Mouse (Mus musculus) erythroid progenitor cell, adult 5-6 weeks (primary cell): ENCODE results near the gene Frmd5. TPM values are rescaled to one million over a fixed set of nuclear protein-coding genes. Genes with fewer than 3 reads are reported as not detected.

Experiments used
- ATAC-seq: replicated peaks from 2 replicates; pipeline ENCODE4 v1.8.0; 2016; ENCODE audit warnings: moderate number of reproducible peaks, mild to moderate bottlenecking, moderate TSS enrichment, inconsistent platforms; ENCODE audit not compliant: poor library complexity, low FRiP score, severe bottlenecking
- total RNA-seq, 2 experiments: library from RNA; stranded (forward) in 1 of 2; stranded (reverse) in 1 of 2; fragments of 150-400 nt in 1 of 2; fragments of 186-747, 209-891 nt in 1 of 2; gene quantifications; 2 replicates each; pipeline versions ENCODE4 v1.2.3 to v1.2.4; 2015 to 2017; ENCODE audit warnings: low replicate concordance in 2 of 2

Gene Frmd5
- total RNA-seq, 2 experiments from 2014 or later = not detected

GRCm38 (mm10) chr2:121642934-121643333, 164.0 kb downstream of the Frmd5 start:
- ATAC-seq = no peak

- no peak for ATAC-seq
Observed at GRCm38 (mm10) chr2:121632091-121632490, 174.8 kb downstream of the Frmd5 start.

DNA sequence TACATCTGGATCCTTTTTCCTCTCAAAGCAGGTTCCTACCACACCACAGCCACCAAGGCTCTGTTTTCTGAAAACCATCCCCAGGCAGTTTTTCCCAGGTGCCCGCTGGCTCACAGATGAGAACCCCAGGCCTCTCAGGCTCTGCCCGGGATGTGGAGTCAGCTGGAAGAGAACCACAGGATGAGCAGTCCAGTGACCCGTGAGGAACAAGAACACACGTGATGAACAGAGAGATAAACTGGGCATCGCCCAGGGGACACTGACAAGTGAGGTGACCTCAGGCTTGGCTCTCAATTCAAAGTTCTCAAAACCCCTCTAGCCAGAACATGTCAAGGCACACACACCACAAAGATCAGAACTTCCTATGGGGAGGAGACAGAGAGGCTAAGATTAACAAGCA, 176.6 kb downstream of the Frmd5 start:
- ATAC-seq = no peak

- no peak for ATAC-seq
Observed at GRCm38 (mm10) chr2:121628290-121628689, 178.6 kb downstream of the Frmd5 start.

DNA sequence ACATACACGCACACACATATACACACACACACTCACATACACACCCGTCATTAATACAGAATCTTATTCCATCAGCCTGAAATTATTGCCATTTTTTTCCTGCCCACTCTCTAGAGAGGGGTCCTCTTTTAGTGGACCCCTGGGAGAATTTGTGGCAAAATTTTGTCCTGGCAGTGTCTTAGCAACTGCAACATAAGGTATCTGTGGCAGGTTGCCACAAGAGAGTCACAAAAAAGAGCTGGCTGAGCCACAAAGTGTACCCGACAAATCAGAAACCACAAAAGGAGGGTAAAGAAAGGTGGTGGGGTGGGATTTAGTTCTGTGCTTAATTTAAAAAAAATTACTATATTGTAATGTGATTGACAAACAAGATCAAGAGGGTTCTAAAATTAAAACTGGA, 181.0 kb downstream of the Frmd5 start:
- ATAC-seq = no peak

DNA sequence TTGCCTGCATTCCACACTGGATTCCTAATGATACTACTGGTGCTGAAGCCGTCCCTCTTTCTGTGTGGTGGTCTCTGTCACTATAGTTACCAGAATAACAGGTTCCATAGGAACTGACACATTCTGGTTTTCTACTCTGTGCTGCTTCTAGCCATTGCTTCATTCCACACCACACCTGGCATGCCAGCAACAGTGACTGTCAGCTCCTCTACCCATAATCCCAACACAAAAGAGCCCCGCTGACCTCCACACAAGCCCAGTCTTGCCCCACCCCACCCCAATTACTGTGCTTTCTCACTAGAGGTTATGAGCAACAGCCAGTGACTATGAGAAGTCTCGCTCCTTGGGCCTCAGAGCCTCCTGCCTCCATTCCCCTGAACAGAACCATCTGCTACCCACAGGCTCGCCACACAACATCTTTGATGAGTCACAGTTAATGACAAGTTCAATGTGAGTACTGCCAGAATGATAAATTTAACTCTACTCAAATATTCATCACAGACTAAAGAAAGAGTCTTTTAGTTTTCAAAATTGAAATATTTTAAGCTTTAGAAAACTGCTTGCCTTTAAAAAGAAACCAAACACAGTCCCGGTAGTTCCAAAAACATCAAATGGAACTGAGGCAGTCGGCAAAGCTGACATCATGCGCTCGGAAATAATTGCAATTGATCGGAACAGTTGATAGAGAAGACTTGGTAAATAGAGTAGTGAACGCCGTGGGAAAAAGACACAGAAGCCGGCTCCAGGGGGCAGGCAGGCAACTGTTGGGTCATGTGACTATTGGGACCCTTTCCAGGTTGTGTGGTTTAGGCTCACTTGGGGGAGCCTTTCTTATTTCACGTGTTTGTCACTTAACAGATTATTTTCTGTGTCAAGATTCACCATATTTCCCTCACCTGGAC, 185.4 kb downstream of the Frmd5 start:
- no peak for ATAC-seq

GRCm38 (mm10) chr2:121620582-121621261, 186.2 kb downstream of the Frmd5 start:
- ATAC-seq = no peak

GRCm38 (mm10) chr2:121615199-121615559, 191.7 kb downstream of the Frmd5 start:
- ATAC-seq = no peak

- no peak for ATAC-seq
Observed at GRCm38 (mm10) chr2:121614483-121615198, 192.2 kb downstream of the Frmd5 start.

- no peak; the same call in 1 of the 2 replicates for ATAC-seq
Observed at GRCm38 (mm10) chr2:121612112-121612511, 194.8 kb downstream of the Frmd5 start.

DNA sequence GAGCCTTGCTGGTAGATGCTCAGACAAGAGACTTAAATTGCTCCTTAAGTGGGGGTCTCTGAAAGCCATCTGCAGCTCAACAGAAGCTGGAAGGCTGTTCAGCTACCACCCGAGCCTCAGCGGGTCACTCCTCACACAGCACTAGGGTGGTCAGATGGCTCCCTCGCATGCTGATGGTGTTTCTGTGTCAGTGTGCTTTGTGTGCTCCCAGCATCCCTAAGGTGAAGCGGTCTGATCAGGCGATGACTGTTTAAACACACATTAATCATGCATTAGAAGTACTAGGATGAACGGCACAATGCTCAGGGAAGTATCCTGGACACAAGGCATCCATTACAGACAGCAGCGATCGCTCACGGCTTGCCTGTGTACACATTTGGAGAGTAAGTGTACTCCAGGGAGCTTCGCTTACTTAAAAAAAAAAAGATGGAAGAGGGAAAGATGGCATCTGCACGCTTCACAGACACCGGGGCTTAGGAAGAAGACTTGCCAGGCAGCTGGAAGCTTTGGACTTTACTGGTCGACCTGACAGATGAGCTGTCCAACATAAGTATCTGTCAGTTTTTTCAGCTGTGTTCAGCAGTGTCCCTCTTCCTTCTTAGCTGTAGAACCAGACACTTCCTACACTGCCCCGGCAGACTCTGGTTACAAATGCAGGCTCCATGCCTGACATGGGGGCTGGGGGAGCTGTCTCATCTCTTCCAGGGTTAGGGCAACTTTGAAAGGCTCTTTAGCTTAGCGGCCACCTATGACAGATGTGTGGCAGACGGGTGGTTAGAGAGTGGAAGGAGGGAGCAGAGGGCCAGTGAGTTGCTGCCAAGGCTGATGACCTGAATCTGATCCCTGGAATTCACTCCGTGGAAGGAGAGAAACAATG, 196.6 kb downstream of the Frmd5 start:
- no peak for ATAC-seq

- ATAC-seq = no peak
Observed at GRCm38 (mm10) chr2:121609141-121609724, 197.7 kb downstream of the Frmd5 start.

- ATAC-seq = no peak
Observed at GRCm38 (mm10) chr2:121602397-121602796, 204.5 kb downstream of the Frmd5 start.

GRCm38 (mm10) chr2:121601543-121601942, 205.3 kb downstream of the Frmd5 start:
- no peak for ATAC-seq

DNA sequence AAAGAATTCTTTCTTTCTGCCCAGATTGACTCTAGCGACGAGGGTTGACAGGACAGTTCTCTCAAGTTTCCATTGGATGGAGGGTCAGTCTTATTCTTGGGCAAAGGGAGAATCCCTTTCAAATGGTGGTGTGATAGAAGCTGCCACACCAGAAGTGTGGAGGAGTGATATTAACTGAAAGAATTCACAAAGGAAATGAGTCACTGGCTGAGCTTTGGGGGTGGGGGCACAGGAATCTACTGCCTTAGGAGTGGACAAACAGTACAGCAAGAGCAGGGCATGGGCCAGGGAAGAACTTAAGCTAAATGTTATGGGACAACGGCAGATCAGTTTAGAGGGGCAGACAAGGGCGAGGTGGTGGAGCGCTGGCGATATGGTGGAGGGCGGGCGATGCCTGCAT, 206.2 kb downstream of the Frmd5 start:
- ATAC-seq = no peak

GRCm38 (mm10) chr2:121598249-121598648, 208.6 kb downstream of the Frmd5 start:
- no peak for ATAC-seq

DNA sequence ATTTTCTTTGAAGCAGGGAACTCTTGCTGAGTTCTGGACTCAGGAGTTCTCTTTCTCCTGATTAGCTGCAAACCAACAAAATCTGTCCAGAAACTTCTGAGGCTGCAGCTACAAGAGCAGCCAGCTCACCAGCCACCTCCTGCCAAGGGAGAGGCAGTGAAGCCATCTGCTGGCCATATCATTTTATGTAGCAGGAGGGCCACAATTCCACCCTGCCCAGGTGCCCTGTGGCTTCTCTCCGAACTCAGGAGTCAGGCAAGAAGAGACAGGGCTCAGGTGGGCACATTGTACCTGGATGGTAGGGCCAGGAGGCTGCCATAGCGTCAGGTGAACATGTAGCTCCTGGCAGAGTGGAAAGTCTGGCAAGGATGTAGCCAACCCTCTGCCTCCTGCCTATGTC, 210.3 kb downstream of the Frmd5 start:
- ATAC-seq = no peak

GRCm38 (mm10) chr2:121594660-121595291, 212.1 kb downstream of the Frmd5 start:
- ATAC-seq = no peak

- no peak for ATAC-seq
Observed at GRCm38 (mm10) chr2:121594131-121594530, 212.8 kb downstream of the Frmd5 start.
